Mouse (Mus musculus) ES-E14 (cell line): ENCODE results near the gene Lmx1b. TPM values are rescaled to one million over a fixed set of nuclear protein-coding genes. Genes with fewer than 3 reads are reported as not detected.
A peak's percentile ranks its signal among the peaks of the same experiment; 100 is the strongest.

Experiments used
- DNase-seq: peaks from one replicate; pipeline ENCODE4 v3.0.0-alpha.2; 2013; ENCODE audit warnings: low read depth, low spot score
- H3K27ac ChIP-seq: 2 replicates; pipeline ENCODE4 v1.5.1; 2012; ENCODE audit warnings: low read depth, mild to moderate bottlenecking, low read length, moderate library complexity, mixed read lengths; ENCODE audit not compliant: poor library complexity, insufficient read depth, severe bottlenecking
- H3K36me3 ChIP-seq: 2 replicates; pipeline ENCODE4 v1.6.1; 2012; ENCODE audit warnings: mild to moderate bottlenecking, low read length, moderate library complexity, mixed read lengths; ENCODE audit not compliant: control insufficient read depth, poor library complexity, insufficient read depth, severe bottlenecking
- H3K4me1 ChIP-seq, 2 experiments: fragments of 150-350 bp in 1 of 2; sonication (generic) in 1 of 2; 2 replicates each; pipeline ENCODE4 v1.6.1; 2012; ENCODE audit warnings: low read length in 2 of 2, mild to moderate bottlenecking in 1 of 2, mixed read lengths in 1 of 2; ENCODE audit not compliant: control insufficient read depth in 2 of 2, insufficient read depth in 2 of 2, poor library complexity in 1 of 2
- H3K4me3 ChIP-seq, 2 experiments: fragments of 150-350 bp in 1 of 2; sonication (generic) in 1 of 2; 2 replicates each; pipeline ENCODE4 v1.5.1; 2012; ENCODE audit warnings: low read length in 2 of 2, low read depth in 1 of 2, mild to moderate bottlenecking in 1 of 2, mixed read lengths in 1 of 2; ENCODE audit not compliant: insufficient read depth in 1 of 2, poor library complexity in 1 of 2, severe bottlenecking in 1 of 2
- H3K9ac ChIP-seq: 2 replicates; pipeline ENCODE4 v1.6.1; 2012; ENCODE audit warnings: low read depth, mild to moderate bottlenecking, low read length, mixed read lengths; ENCODE audit not compliant: poor library complexity, insufficient read depth, severe bottlenecking
- H3K9me3 ChIP-seq: fragments of 150-350 bp; sonication (generic); 2 replicates; pipeline ENCODE4 v1.6.1; 2012; ENCODE audit warnings: low read depth, mild to moderate bottlenecking, low read length; ENCODE audit not compliant: control insufficient read depth, insufficient read depth
- CHD2 ChIP-seq: IDR thresholded peaks from 2 replicates; pipeline ENCODE4 v1.6.1; 2014; ENCODE audit warnings: mild to moderate bottlenecking, low read depth, low read length, inconsistent platforms
- HCFC1 ChIP-seq: IDR thresholded peaks from 2 replicates; pipeline ENCODE4 v1.6.1; 2012; ENCODE audit warnings: low read length, inconsistent platforms, borderline replicate concordance; ENCODE audit not compliant: insufficient read depth
- MAFK ChIP-seq: IDR thresholded peaks from 2 replicates; pipeline ENCODE4 v1.6.1; 2014; ENCODE audit warnings: mild to moderate bottlenecking, low read depth, low read length, inconsistent platforms; ENCODE audit not compliant: insufficient read depth
- ZC3H11A ChIP-seq: IDR thresholded peaks from 2 replicates; pipeline ENCODE4 v1.6.1; 2012; ENCODE audit warnings: low read depth, mild to moderate bottlenecking, inconsistent platforms, low read length, borderline replicate concordance
- ZNF384 ChIP-seq: IDR thresholded peaks from 2 replicates; pipeline ENCODE4 v1.6.1; 2012; ENCODE audit warnings: low read depth, low read length, inconsistent platforms
- in situ Hi-C, 2 experiments: fragments of 600-800 bp; cut with MboI; formaldehyde crosslinking; loops; one replicate each; pipeline ENCODE4 v1.15.1; 2025; ENCODE audit warnings: low sequenced_read_pairs in 2 of 2, inconsistent platforms in 1 of 2; ENCODE audit not compliant: unreplicated experiment in 2 of 2
- total RNA-seq: library from RNA; depleted of rRNA; stranded (reverse); fragments of 300-350 nt; gene quantifications from 2 replicates; pipeline ENCODE4 v1.2.3, GENCODE M21; 2012

The Lmx1b gene
- total RNA-seq, 1 experiment = 0.67 TPM

DNA sequence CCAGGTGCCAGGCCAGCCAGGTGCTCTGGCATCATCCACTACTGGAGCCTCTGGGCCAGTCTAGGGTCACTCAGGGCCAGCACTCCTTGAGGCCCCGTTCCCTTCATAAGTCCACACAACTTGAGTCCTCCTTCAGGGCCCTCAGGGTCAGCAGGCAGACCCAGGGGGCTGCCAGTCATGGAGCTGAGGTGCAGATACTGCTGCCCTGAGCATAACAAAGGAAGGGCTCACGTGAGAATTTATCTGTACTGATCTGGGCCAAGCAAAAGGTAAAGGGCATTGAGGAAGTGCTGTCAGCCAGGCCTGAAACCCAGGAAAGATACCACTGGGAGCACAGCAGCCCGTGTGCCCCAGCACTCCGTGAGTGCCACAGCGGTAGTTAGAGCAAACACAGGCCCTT is 7.1 kb downstream of the Lmx1b start:
- TF ChIP-seq ZC3H11A (no peak), CHD2 (no peak), ZNF384 (no peak), HCFC1 (no peak), MAFK (no peak)
- H3K9ac ChIP-seq = no peak overlapping the region
- H3K4me3 ChIP-seq = no peak overlapping the region
- H3K9me3 ChIP-seq = no peaks in the 10 kb centered on the region
- in situ Hi-C loops = loop anchor here (10.0 to 25.0 kb wide), 2 partner anchors 1996 to 1998 kb away; partner anchors contain the start of gene Prdm12 (in 1 of the 2)
- no peak overlapping the region for H3K27ac ChIP-seq
- no peaks in the 10 kb centered on the region for H3K36me3 ChIP-seq
- H3K4me1 ChIP-seq = peaks cover 0 to 12% of the 10 kb centered on the region in 2 experiments; a peak in 2 of 4 replicates
- DNase-seq = no peak

DNA sequence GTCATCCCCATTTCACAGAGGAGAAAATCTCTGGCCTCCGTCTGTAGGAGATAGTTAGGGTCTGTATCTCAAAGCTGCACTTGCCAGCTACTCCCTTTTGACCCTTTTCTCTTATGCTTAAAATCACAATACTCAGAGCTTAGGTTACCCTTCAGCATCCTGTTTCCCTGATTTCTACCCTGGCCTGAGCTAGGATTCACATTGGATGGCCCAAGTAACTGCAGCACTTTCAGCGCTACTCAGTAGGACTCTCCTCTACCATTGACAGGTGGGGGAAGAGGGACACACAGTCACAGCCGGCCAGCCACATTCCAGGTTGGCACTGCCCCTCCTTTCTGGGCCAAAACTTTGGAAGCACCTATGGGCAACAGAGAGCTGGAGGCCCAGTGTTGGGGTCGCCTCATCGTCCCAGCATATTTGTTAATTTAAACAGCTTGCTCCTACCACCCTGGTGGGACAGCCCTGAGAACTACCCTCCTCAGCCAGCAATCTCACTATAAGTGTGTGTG is 7.7 kb downstream of the Lmx1b start:
- Histone ChIP-seq H3K9ac (no peak overlapping the region), H3K36me3 (no peaks in the 10 kb centered on the region), H3K4me3 (no peak overlapping the region), H3K4me1 (peaks cover 0 to 9% of the 10 kb centered on the region in 2 experiments; a peak in 2 of 4 replicates), H3K9me3 (no peaks in the 10 kb centered on the region), H3K27ac (no peak overlapping the region)
- in situ Hi-C loops = loop anchor here (10.0 to 25.0 kb wide), 2 partner anchors 1995 to 1998 kb away; partner anchors contain the start of gene Prdm12 (in 1 of the 2)
- DNase-seq = no peak
- TF ChIP-seq ZC3H11A = no peak
- TF ChIP-seq ZNF384 = no peak
- no peak for TF ChIP-seq HCFC1
- TF ChIP-seq CHD2 = no peak
- no peak for TF ChIP-seq MAFK

DNA sequence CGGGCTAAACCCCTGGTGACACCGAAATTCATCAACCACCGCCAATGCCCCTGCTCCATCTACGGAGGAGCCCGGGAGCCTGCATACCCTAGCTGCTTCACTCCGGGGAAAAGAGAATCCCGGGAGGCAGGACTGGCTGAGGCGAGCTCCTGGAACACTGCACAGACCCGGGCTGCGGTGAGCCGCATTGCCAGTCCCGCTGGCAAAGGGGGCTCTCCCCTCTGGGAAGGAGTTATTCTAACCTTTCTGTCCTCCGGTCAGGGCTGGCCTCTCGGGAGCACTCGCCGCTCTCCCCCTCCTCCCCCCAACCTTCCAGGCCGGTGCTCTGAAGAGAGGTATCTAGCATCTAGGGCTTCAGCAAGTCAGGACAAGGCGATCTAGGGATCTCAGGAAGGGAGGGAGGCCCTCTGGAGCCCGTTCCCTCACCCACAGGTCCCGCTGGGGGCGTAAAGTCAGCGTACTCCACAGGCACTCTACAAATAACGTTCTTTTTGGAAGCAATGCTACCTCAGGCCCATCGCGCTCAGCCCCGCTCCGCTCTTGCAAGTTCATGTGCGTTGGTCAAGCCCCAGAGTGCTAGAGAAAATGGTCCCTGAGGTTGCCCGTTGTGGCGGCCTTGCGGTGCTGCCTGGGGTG is 8.5 kb downstream of the Lmx1b start:
- no peak for TF ChIP-seq ZNF384
- in situ Hi-C loops = loop anchor here (10.0 to 25.0 kb wide), 2 partner anchors 1995 to 1997 kb away; partner anchors contain the start of gene Prdm12 (in 1 of the 2)
- Histone ChIP-seq H3K9ac (no peak overlapping the region), H3K36me3 (no peaks in the 10 kb centered on the region), H3K4me1 (peaks cover 0 to 9% of the 10 kb centered on the region in 2 experiments; a peak in 2 of 4 replicates), H3K4me3 (peak overlapping the region; percentile 2 to 5; a peak in 2 of 4 replicates), H3K9me3 (no peaks in the 10 kb centered on the region), H3K27ac (no peak overlapping the region)
- DNase-seq = no peak

DNA sequence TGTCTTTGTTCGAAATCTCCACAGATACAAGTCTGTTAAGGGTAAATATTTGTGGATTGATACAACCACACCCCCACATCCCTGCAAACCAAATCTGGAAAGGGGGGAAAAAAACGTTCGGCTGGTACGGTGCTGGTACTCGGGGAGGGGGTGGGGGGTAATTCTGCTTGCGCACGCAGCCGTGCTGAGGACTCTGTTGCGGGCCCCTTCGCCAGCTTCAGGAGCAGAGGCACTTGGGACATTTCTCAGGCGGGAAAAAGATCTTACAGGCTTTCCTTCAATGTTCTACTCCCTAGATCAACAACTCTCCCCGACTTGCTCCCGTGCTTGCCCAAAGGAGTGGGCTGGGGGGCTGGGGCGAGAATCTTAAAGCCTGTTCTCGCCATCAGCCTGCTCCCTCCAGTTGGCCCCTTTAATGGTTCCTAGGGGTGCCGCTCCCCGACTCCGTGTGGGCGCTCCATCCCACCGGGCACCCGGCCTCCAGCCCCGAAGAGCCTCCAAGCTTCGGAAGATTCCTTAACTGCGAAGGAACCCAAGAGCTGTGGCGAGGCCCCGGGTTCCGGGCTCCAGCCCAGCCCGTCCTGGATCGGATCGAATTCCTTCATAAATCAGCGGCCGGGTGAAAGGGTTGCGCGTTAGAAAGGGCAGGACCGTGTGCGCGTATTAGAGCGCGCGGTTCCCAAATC is 9.1 kb downstream of the Lmx1b start:
- TF ChIP-seq CHD2 (no peak), ZC3H11A (no peak), MAFK (no peak), ZNF384 (no peak), HCFC1 (no peak)
- peak overlapping the region; percentile 2 to 5; a peak in 2 of 4 replicates for H3K4me3 ChIP-seq
- in situ Hi-C loops = loop anchor here (10.0 to 25.0 kb wide), 2 partner anchors 1994 to 1996 kb away; partner anchors contain the start of gene Prdm12 (in 1 of the 2)
- no peak overlapping the region for H3K27ac ChIP-seq
- peaks cover 0 to 10% of the 10 kb centered on the region in 2 experiments; a peak in 2 of 4 replicates for H3K4me1 ChIP-seq
- no peaks in the 10 kb centered on the region for H3K9me3 ChIP-seq
- H3K36me3 ChIP-seq = no peaks in the 10 kb centered on the region
- DNase-seq = no peak
- H3K9ac ChIP-seq = no peak overlapping the region
